Mouse (Mus musculus): ENCODE measurements around the gene D330020A13Rik.

GRCm38 (mm10) chr6:120309787-120310186 lies 15.6 kb downstream of the D330020A13Rik start:
- TF ChIP-seq E2F4 (IDR thresholded peaks at IDR 0.05; ENCODE audit: insufficient read depth) (no peak), POLR2A (IDR thresholded peaks at IDR 0.05; ENCODE audit: insufficient read length, low read depth) (no peak), SRF (IDR thresholded peaks at IDR 0.05; ENCODE audit: control insufficient read depth, insufficient read length, low read depth) (no peak), TCF3 (IDR thresholded peaks at IDR 0.05; ENCODE audit: insufficient read length, low read depth) (no peak), MYOD1 (IDR thresholded peaks at IDR 0.05; ENCODE audit: control insufficient read depth in 1 of 3, insufficient read length in 2 of 3, low read depth in 2 of 3) (no peak)
